Mouse (Mus musculus): ENCODE results near the gene Fancg. TPM values are rescaled to one million over a fixed set of nuclear protein-coding genes. Genes with fewer than 3 reads are reported as not detected.

Fancg gene
- polyA plus RNA-seq, 1 experiment from 2014 or later: 26.9 TPM

Other genes starting within 250 kb of the Fancg start
- gene Ccl21a, start 236.5 kb downstream of the Fancg start, polyA plus RNA-seq (2015; fragmentation: Nextera tagmentation; extraction: Ambion mirVana): 0.63 and 2.1 TPM in 2 replicates
- 0.06 TPM in 1 of 2 replicates, not detected in the other for gene Fam205a1, start 156.6 kb downstream of the Fancg start, polyA plus RNA-seq (2015; fragmentation: Nextera tagmentation; extraction: Ambion mirVana)
- 0.67 and 0.76 TPM in 2 replicates for gene Gm12394, start 153.7 kb downstream of the Fancg start, polyA plus RNA-seq (2015; fragmentation: Nextera tagmentation; extraction: Ambion mirVana)
- gene Fam205c, start 136.3 kb downstream of the Fancg start, polyA plus RNA-seq (2015; fragmentation: Nextera tagmentation; extraction: Ambion mirVana): 2.0 and 2.3 TPM in 2 replicates
- 44.1 and 45.8 TPM in 2 replicates for gene Phf24, start 93.8 kb downstream of the Fancg start, polyA plus RNA-seq (2015; fragmentation: Nextera tagmentation; extraction: Ambion mirVana)
- 53.8 and 56.8 TPM in 2 replicates for gene Dnajb5, start 60.7 kb downstream of the Fancg start, polyA plus RNA-seq (2015; fragmentation: Nextera tagmentation; extraction: Ambion mirVana)
- gene 1700022I11Rik, start 40.9 kb downstream of the Fancg start, polyA plus RNA-seq (2015; fragmentation: Nextera tagmentation; extraction: Ambion mirVana): 0.43 and 0.57 TPM in 2 replicates
- gene Vcp, start 10.0 kb downstream of the Fancg start, polyA plus RNA-seq (2015; fragmentation: Nextera tagmentation; extraction: Ambion mirVana): 498 and 509 TPM in 2 replicates
- 29.0 and 32.0 TPM in 2 replicates for gene Pigo, start 15.3 kb upstream of the Fancg start, polyA plus RNA-seq (2015; fragmentation: Nextera tagmentation; extraction: Ambion mirVana)
- 211 and 234 TPM in 2 replicates for gene Stoml2, start 21.2 kb upstream of the Fancg start, polyA plus RNA-seq (2015; fragmentation: Nextera tagmentation; extraction: Ambion mirVana)
- gene Fam214b, start 35.7 kb upstream of the Fancg start, polyA plus RNA-seq (2015; fragmentation: Nextera tagmentation; extraction: Ambion mirVana): 43.4 and 49.9 TPM in 2 replicates
- gene Unc13b, start 48.4 kb upstream of the Fancg start, polyA plus RNA-seq (2015; fragmentation: Nextera tagmentation; extraction: Ambion mirVana): 19.5 and 20.8 TPM in 2 replicates

Measured in midbrain, embryonic 16.5 days (tissue).